Mouse (Mus musculus) lung, postnatal 0 days (tissue): Measurements from ENCODE around the gene Pafah1b3. TPM values are rescaled to one million over a fixed set of nuclear protein-coding genes. Genes with fewer than 3 reads are reported as not detected.

Experiments
- ATAC-seq: fragments of 200-750 bp; cut with Nextera tagmentation; 2 replicates; pipeline ENCODE4 v1.8.0; 2017; ENCODE audit warnings: moderate library complexity
- DNase-seq: peaks from one replicate; pipeline ENCODE4 v3.0.0-alpha.2; 2016; ENCODE audit warnings: low spot score
- H3K27ac ChIP-seq: fragments of 300-500 bp; sonication (generic); 2 replicates; pipeline ENCODE4 v1.5.1; 2014; ENCODE audit warnings: antibody characterized with exemption, mild to moderate bottlenecking, low read length, mixed read lengths
- H3K27me3 ChIP-seq: fragments of 300-500 bp; sonication (generic); replicated peaks from 2 replicates; pipeline ENCODE4 v1.6.1; 2014; ENCODE audit warnings: low read length, mixed read lengths; ENCODE audit not compliant: insufficient read depth
- H3K36me3 ChIP-seq: fragments of 300-500 bp; sonication (generic); 2 replicates; pipeline ENCODE4 v1.6.1; 2014; ENCODE audit warnings: low read length, mixed read lengths; ENCODE audit not compliant: insufficient read depth
- H3K4me1 ChIP-seq: fragments of 300-500 bp; sonication (generic); 2 replicates; pipeline ENCODE4 v1.6.1; 2014; ENCODE audit warnings: antibody characterized with exemption, low read depth, low read length, mixed read lengths; ENCODE audit not compliant: insufficient read depth
- H3K4me2 ChIP-seq: fragments of 300-500 bp; sonication (generic); replicated peaks from 2 replicates; pipeline ENCODE4 v1.6.1; 2014; ENCODE audit warnings: low read depth, mild to moderate bottlenecking, low read length, moderate library complexity, mixed read lengths
- H3K4me3 ChIP-seq: fragments of 300-500 bp; sonication (generic); 2 replicates; pipeline ENCODE4 v1.5.1; 2014; ENCODE audit warnings: low read depth, low read length
- H3K9ac ChIP-seq: fragments of 300-500 bp; sonication (generic); replicated peaks from 2 replicates; pipeline ENCODE4 v1.6.1; 2014; ENCODE audit warnings: low read depth, mild to moderate bottlenecking
- H3K9me3 ChIP-seq: fragments of 300-500 bp; sonication (generic); 2 replicates; pipeline ENCODE4 v1.6.1; 2016; ENCODE audit warnings: low read length, mixed read lengths
- CTCF ChIP-seq: IDR thresholded peaks from 2 replicates; pipeline ENCODE4 v1.5.1; 2016; ENCODE audit warnings: antibody characterized with exemption, mild to moderate bottlenecking
- EP300 ChIP-seq: IDR thresholded peaks from 2 replicates; pipeline ENCODE4 v1.6.1; 2016; ENCODE audit warnings: antibody characterized with exemption, mild to moderate bottlenecking, control low read depth
- WGBS: fragments of 180-500 bp; shearing (Covaris S2); extraction: QIAGEN DNeasy Blood & Tissue Kit; methylation state at CpG from one replicate; pipeline ENCODE4 v1.1.7; 2014; 5-methylcytosine and 5-hydroxymethylcytosine counted together
- polyA plus RNA-seq: library from polyadenylated mRNA; unstranded; fragments of >200 nt; fragmentation: Nextera tagmentation; extraction: Ambion mirVana; gene quantifications from 2 replicates; pipeline ENCODE4 v1.2.1, GENCODE M21; 2015

Gene Pafah1b3
- polyA plus RNA-seq, 1 experiment from 2014 or later, result 83.8 TPM

GRCm38 (mm10) chr7:25279861-25280791, 17.7 kb downstream of the Pafah1b3 start:
- 0 out of 2 replicates have a peak, but pooled peaks cover 2% of the 10 kb centered on the region for H3K36me3 ChIP-seq
- H3K4me1 ChIP-seq, result peaks cover 42% of the 10 kb centered on the region
- peak overlapping the region; percentile 51; the same call in 1 of the 2 replicates for H3K9ac ChIP-seq
- TF ChIP-seq CTCF (peak; percentile 5; the same call in 1 of the 2 replicates), EP300 (peak; percentile 96)
- H3K9me3 ChIP-seq, result no peaks in the 10 kb centered on the region
- H3K27me3 ChIP-seq, result no peaks in the 10 kb centered on the region
- peak; percentile 1 for ATAC-seq
- WGBS, result 0% methylated on average over 6 of the region's 6 CpGs
- H3K4me3 ChIP-seq, result peak overlapping the region; percentile 63
- H3K27ac ChIP-seq, result peak overlapping the region; percentile 96
- DNase-seq, result peak; percentile 93
- H3K4me2 ChIP-seq, result peak overlapping the region; percentile 92

GRCm38 (mm10) chr7:25279076-25279860, 18.5 kb downstream of the Pafah1b3 start:
- DNase-seq (peak; percentile 92), ATAC-seq (peak; percentile 30)
- Histone ChIP-seq H3K27me3 (no peaks in the 10 kb centered on the region), H3K9ac (peak overlapping the region; percentile 51), H3K4me2 (peak overlapping the region; percentile 92), H3K9me3 (no peaks in the 10 kb centered on the region), H3K4me3 (peak overlapping the region; percentile 63), H3K27ac (peak overlapping the region; percentile 96), H3K36me3 (no peaks in the 10 kb centered on the region), H3K4me1 (peaks cover 42% of the 10 kb centered on the region)
- TF ChIP-seq EP300 (peak; percentile 64), CTCF (peak; percentile 54)
- WGBS, result under 1% methylated on average over 30 of the region's 49 CpGs

GRCm38 (mm10) chr7:25278341-25279075, 19.3 kb downstream of the Pafah1b3 start:
- under 1% methylated on average over 51 of the region's 60 CpGs for WGBS
- H3K4me1 ChIP-seq, result peaks cover 35% of the 10 kb centered on the region
- ATAC-seq, result peak; percentile 60

GRCm38 (mm10) chr7:25277998-25278340, 19.8 kb downstream of the Pafah1b3 start:
- ATAC-seq, result no peak
- Histone ChIP-seq H3K4me1 (peaks cover 33% of the 10 kb centered on the region), H3K27ac (peak overlapping the region; percentile 96), H3K4me2 (peak overlapping the region; percentile 92), H3K9ac (no peak overlapping the region; the same call in 1 of the 2 replicates), H3K4me3 (peak overlapping the region; percentile 63), H3K27me3 (no peaks in the 10 kb centered on the region), H3K9me3 (no peaks in the 10 kb centered on the region), H3K36me3 (no peaks in the 10 kb centered on the region)
- TF ChIP-seq CTCF (no peak), EP300 (peak; percentile 12; the same call in 1 of the 2 replicates)
- DNase-seq, result no peak
- WGBS, result 6% methylated on average over 4 of the region's 4 CpGs

More at GRCm38 (mm10) chr7:25278341-25279075, 19.3 kb downstream of the Pafah1b3 start:
- Histone ChIP-seq H3K4me3 (peak overlapping the region; percentile 63), H3K9ac (peak overlapping the region; percentile 51; the same call in 1 of the 2 replicates), H3K36me3 (no peaks in the 10 kb centered on the region), H3K4me2 (peak overlapping the region; percentile 92), H3K9me3 (no peaks in the 10 kb centered on the region), H3K27ac (peak overlapping the region; percentile 96), H3K27me3 (no peaks in the 10 kb centered on the region)
- DNase-seq, result peak; percentile 95
- TF ChIP-seq EP300 (no peak), CTCF (peak; percentile 74)

- DNase-seq, result no peak
- H3K27ac ChIP-seq, result peak overlapping the region; percentile 96
- peaks cover 33% of the 10 kb centered on the region for H3K4me1 ChIP-seq
- H3K9me3 ChIP-seq, result no peaks in the 10 kb centered on the region
- no peak overlapping the region for H3K9ac ChIP-seq
- H3K36me3 ChIP-seq, result no peaks in the 10 kb centered on the region
- TF ChIP-seq CTCF (no peak), EP300 (no peak)
- no peak overlapping the region for H3K4me3 ChIP-seq
- H3K27me3 ChIP-seq, result no peaks in the 10 kb centered on the region
- no peak for ATAC-seq
- peak overlapping the region; percentile 92; the same call in 1 of the 2 replicates for H3K4me2 ChIP-seq
- 80% methylated on average over 4 of the region's 4 CpGs for WGBS
These were observed 20.4 kb downstream of the Pafah1b3 start for GRCm38 (mm10) chr7:25277405-25277804.
